Mouse (Mus musculus): ENCODE results near the gene Tob2.

GRCm38 (mm10) chr15:81842275-81842674, 16.3 kb downstream of the Tob2 start:
- TF ChIP-seq CTCF (IDR thresholded peaks at IDR 0.05; ENCODE audit: low read depth) = no peak
- no peak for TF ChIP-seq EP300 (IDR thresholded peaks at IDR 0.05; ENCODE audit: low read depth)

Data from liver, postnatal 0 days (tissue).